Mouse (Mus musculus) hindbrain, embryonic 15.5 days (tissue): Measurements from ENCODE around the gene Naga. TPM values are rescaled to one million over a fixed set of nuclear protein-coding genes. Genes with fewer than 3 reads are reported as not detected.
A peak's percentile ranks its signal among the peaks of the same experiment; 100 is the strongest.

Source experiments
- ATAC-seq: fragments of 200-750 bp; cut with Nextera tagmentation; 2 replicates; pipeline ENCODE4 v1.8.0; 2017; ENCODE audit warnings: low read depth, moderate number of reproducible peaks, moderate TSS enrichment; ENCODE audit not compliant: low FRiP score
- H3K27ac ChIP-seq: fragments of 300-500 bp; sonication (generic); replicated peaks from 2 replicates; pipeline ENCODE4 v1.5.1; 2015; ENCODE audit warnings: mild to moderate bottlenecking, inconsistent platforms
- H3K27me3 ChIP-seq: fragments of 300-500 bp; sonication (generic); 2 replicates; pipeline ENCODE4 v1.6.1; 2015; ENCODE audit warnings: control low read depth, inconsistent platforms
- H3K36me3 ChIP-seq: fragments of 300-500 bp; sonication (generic); 2 replicates; pipeline ENCODE4 v1.6.1; 2015; ENCODE audit warnings: control low read depth, inconsistent platforms
- H3K4me1 ChIP-seq: fragments of 300-500 bp; sonication (generic); replicated peaks from 2 replicates; pipeline ENCODE4 v1.6.1; 2015; ENCODE audit warnings: control low read depth, inconsistent platforms
- H3K4me2 ChIP-seq: fragments of 300-500 bp; sonication (generic); 2 replicates; pipeline ENCODE4 v1.6.1; 2015; ENCODE audit warnings: moderate library complexity, mild to moderate bottlenecking, inconsistent platforms
- H3K4me3 ChIP-seq: fragments of 300-500 bp; sonication (generic); 2 replicates; pipeline ENCODE4 v1.5.1; 2015; ENCODE audit warnings: mild to moderate bottlenecking, inconsistent platforms
- H3K9ac ChIP-seq: fragments of 300-500 bp; sonication (generic); 2 replicates; pipeline ENCODE4 v1.6.1; 2015; ENCODE audit warnings: inconsistent platforms
- H3K9me3 ChIP-seq: fragments of 300-500 bp; sonication (generic); 2 replicates; pipeline ENCODE4 v1.6.1; 2016; ENCODE audit warnings: control low read depth, inconsistent platforms
- WGBS: fragments of 180-500 bp; shearing (Covaris S2); methylation state at CpG from one replicate; pipeline ENCODE4 v1.1.7; 2015; 5-methylcytosine and 5-hydroxymethylcytosine counted together
- polyA plus RNA-seq: library from polyadenylated mRNA; unstranded; fragments of >200 nt; fragmentation: Nextera tagmentation; extraction: Ambion mirVana; gene quantifications from 2 replicates; pipeline ENCODE4 v1.2.1, GENCODE M21; 2015

Naga gene
- polyA plus RNA-seq, result 27.9 and 29.5 TPM in 2 replicates

GRCm38 (mm10) chr15:82338593-82339112, at the start of gene Naga, which contains the start of the genes Pheta2 and Smdt1:
Naga (minus strand) TSS chr15:82338925.
Pheta2 (plus strand) TSS chr15:82338942.
Smdt1 (plus strand) TSS chr15:82338959.
- H3K4me3 ChIP-seq, result peak within 1 kb of the TSS; percentile 68
- under 1% methylated on average over 41 of the region's 41 CpGs for WGBS
- H3K9ac ChIP-seq, result peak within 1 kb of the TSS; percentile 63
- ATAC-seq, result peak; percentile 90
- peaks cover 28% of the 10 kb centered on the region for H3K4me1 ChIP-seq
- peaks cover 14% of the 10 kb centered on the region for H3K27me3 ChIP-seq
- H3K36me3 ChIP-seq, result peaks cover 7% of the 10 kb centered on the region; the same call in 1 of the 2 replicates
- H3K9me3 ChIP-seq, result no peaks in the 10 kb centered on the region
- H3K27ac ChIP-seq, result peak within 1 kb of the TSS; percentile 63; the same call in 1 of the 2 replicates
- H3K4me2 ChIP-seq, result peak within 1 kb of the TSS; percentile 76

DNA sequence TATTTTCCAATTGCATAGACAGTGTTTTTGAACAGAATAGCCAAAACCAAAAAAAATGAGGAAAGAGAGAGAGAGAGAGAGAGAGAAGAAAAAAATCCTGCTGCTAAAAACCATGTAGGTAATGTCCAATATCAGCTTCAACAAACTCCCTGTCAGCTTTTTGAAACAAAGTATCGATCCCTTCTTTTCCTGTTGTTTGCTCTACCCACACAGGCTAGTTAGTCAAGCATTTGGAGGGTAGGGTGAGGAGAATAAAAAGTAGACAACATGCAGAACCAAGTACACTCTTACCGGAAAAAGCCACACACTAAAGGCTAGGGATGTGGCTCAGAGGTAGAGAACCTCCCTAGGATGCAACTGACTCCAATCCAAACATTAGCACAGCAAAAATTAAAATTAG, 47.0 kb upstream of the Naga start:
- Histone ChIP-seq H3K27ac (no peak overlapping the region), H3K4me3 (no peak overlapping the region)

GRCm38 (mm10) chr15:82382441-82382840, 43.7 kb upstream of the Naga start:
- H3K36me3 ChIP-seq, result no peaks in the 10 kb centered on the region
- ATAC-seq, result no peak
- WGBS, result 90% methylated on average over 2 of the region's 2 CpGs
- peaks cover 9% of the 10 kb centered on the region; the same call in 1 of the 2 replicates for H3K4me1 ChIP-seq
- H3K4me3 ChIP-seq, result no peak overlapping the region
- H3K27ac ChIP-seq, result no peak overlapping the region
- H3K9ac ChIP-seq, result no peak overlapping the region
- H3K9me3 ChIP-seq, result 0 out of 2 replicates have a peak, but pooled peaks cover 3% of the 10 kb centered on the region
- H3K4me2 ChIP-seq, result no peak overlapping the region
- H3K27me3 ChIP-seq, result no peaks in the 10 kb centered on the region

More for the DNA sequence above, 47.0 kb upstream of the Naga start:
- H3K9ac ChIP-seq, result no peak overlapping the region
- no peak for ATAC-seq
- WGBS, result 91% methylated on average over 2 of the region's 2 CpGs
- H3K27me3 ChIP-seq, result no peaks in the 10 kb centered on the region
- no peak overlapping the region for H3K4me2 ChIP-seq
- H3K4me1 ChIP-seq, result peaks cover 5% of the 10 kb centered on the region; the same call in 1 of the 2 replicates
- H3K9me3 ChIP-seq, result 0 out of 2 replicates have a peak, but pooled peaks cover 3% of the 10 kb centered on the region
- H3K36me3 ChIP-seq, result no peaks in the 10 kb centered on the region

- Histone ChIP-seq H3K4me3 (peak overlapping the region; percentile 29), H3K27ac (no peak overlapping the region), H3K4me1 (peaks cover 17% of the 10 kb centered on the region; the same call in 1 of the 2 replicates), H3K9me3 (0 out of 2 replicates have a peak, but pooled peaks cover 3% of the 10 kb centered on the region), H3K4me2 (peak overlapping the region; percentile 66), H3K36me3 (no peaks in the 10 kb centered on the region), H3K27me3 (no peaks in the 10 kb centered on the region), H3K9ac (0 out of 2 replicates have a peak overlapping the region, but pooled peaks have one; percentile 31)
- ATAC-seq, result peak; percentile 30; the same call in 1 of the 2 replicates
- 31% methylated on average over 7 of the region's 7 CpGs for WGBS
Measured at GRCm38 (mm10) chr15:82380714-82381062, 42.0 kb upstream of the Naga start.

DNA sequence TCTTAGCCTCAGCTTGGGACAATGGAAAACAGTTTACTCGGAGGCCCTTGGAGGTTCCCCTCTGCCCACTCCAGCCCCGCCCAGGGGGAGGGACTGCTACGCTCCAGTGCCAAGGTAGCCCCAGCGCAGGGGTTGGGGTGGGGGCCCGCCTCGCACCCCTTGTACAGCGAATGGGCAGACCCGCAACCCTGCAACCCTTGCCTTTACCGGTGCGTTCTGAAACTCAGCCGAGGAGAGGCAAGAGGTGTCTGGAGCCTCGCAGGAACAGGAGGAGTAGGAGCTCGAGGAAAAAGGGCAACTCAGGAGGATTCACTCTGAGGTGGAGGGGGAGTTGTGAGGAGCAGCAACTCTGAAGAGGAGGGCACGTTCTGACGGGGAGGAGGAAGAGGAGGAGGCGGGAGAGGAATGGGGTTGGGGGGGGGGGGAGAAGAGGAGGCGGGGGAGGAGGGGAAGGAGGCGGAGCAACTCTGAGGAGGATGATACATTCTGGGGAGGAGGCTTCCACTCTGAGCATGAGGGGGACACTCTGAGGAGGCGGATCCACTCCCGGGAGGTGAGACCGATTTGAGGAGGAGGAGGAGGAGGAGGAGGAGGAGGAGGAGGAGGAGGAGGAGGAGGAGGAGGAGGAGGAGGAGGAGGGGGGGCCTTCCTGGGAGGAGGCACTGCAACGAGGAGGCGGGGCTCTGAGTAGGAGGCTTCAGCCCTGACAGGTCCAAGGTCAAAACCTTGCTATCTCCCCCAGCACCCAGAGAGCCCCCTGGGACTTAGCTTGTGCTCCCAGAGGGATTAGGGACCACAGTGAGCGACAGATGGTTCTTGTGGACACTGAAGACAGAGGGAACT, 41.4 kb upstream of the Naga start, which contains the start of gene Cyp2d22:
TSS of gene Cyp2d22 (minus strand) at position 390 of the 843 bp plus-strand sequence.
- Histone ChIP-seq H3K4me1 (peaks cover 17% of the 10 kb centered on the region; the same call in 1 of the 2 replicates), H3K4me3 (peak within 1 kb of the TSS; percentile 29), H3K36me3 (no peaks in the 10 kb centered on the region), H3K4me2 (peak within 1 kb of the TSS; percentile 66), H3K27me3 (no peaks in the 10 kb centered on the region), H3K9ac (0 out of 2 replicates have a peak within 1 kb of the TSS, but pooled peaks have one; percentile 31), H3K9me3 (0 out of 2 replicates have a peak, but pooled peaks cover 3% of the 10 kb centered on the region), H3K27ac (no peak within 1 kb of the TSS)
- 5% methylated on average over 18 of the region's 24 CpGs for WGBS
- ATAC-seq, result peak; percentile 74; the same call in 1 of the 2 replicates

- peak; percentile 63; the same call in 1 of the 2 replicates for ATAC-seq
Measured at GRCm38 (mm10) chr15:82379511-82379870, 40.8 kb upstream of the Naga start.

DNA sequence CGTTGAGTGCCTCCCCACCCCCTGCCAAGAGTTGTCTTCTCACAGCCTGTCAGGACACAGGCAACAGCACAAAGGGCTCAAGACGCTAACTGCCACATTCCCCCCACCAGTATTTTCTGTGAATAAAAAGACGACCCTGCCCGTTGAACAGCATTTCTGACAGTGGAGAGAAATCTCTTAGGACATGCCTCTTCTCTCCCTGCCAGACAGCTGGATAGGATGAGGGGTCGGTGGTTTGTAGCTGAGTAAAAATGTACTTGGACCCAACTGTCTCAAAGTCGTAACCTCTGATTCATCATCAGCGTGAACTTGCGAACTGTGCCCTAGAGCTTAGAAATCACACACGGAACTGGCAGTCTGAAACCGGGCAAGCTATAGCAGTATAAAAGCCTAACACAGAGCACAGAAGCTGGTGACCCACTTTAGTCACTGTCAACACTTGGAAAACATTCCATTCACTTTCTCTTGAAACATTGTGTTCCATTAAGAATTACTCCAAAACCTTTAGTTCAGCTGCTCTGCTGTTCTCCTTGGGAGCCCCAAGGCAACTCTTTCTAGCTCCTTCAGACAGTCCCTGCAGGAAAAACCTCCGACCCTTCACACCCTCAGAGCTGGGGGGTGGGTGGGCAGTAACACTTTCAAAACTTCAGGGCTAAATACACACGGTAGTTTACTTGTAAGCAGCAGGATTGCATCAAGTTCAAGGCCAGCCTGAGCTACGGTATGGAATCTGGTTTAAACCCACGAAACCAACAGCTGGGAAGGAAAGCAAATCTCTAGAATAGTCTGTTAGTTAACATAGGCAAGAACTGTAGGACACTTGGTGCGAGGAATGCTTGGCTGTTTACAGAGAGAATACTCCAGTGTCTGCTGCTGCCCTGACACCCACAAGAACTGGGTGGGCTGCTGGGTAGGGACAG, 39.8 kb upstream of the Naga start:
- ATAC-seq, result no peak
- 46% methylated on average over 15 of the region's 15 CpGs for WGBS
- Histone ChIP-seq H3K4me3 (no peak overlapping the region), H3K4me1 (peaks cover 17% of the 10 kb centered on the region; the same call in 1 of the 2 replicates), H3K9ac (no peak overlapping the region), H3K4me2 (no peak overlapping the region), H3K9me3 (0 out of 2 replicates have a peak, but pooled peaks cover 3% of the 10 kb centered on the region), H3K27me3 (no peaks in the 10 kb centered on the region), H3K27ac (no peak overlapping the region), H3K36me3 (no peaks in the 10 kb centered on the region)

More at GRCm38 (mm10) chr15:82379511-82379870, 40.8 kb upstream of the Naga start:
- Histone ChIP-seq H3K4me2 (peak overlapping the region; percentile 66), H3K27me3 (no peaks in the 10 kb centered on the region), H3K9ac (no peak overlapping the region), H3K9me3 (0 out of 2 replicates have a peak, but pooled peaks cover 3% of the 10 kb centered on the region), H3K27ac (no peak overlapping the region), H3K36me3 (no peaks in the 10 kb centered on the region), H3K4me1 (peaks cover 17% of the 10 kb centered on the region; the same call in 1 of the 2 replicates), H3K4me3 (peak overlapping the region; percentile 29)
- 28% methylated on average over 7 of the region's 7 CpGs for WGBS

GRCm38 (mm10) chr15:82377701-82378100, 39.0 kb upstream of the Naga start:
- H3K27me3 ChIP-seq, result no peaks in the 10 kb centered on the region
- no peak overlapping the region for H3K9ac ChIP-seq
- H3K9me3 ChIP-seq, result 0 out of 2 replicates have a peak, but pooled peaks cover 3% of the 10 kb centered on the region
- H3K27ac ChIP-seq, result no peak overlapping the region
- no peak for ATAC-seq
- H3K4me1 ChIP-seq, result peaks cover 17% of the 10 kb centered on the region; the same call in 1 of the 2 replicates
- no peaks in the 10 kb centered on the region for H3K36me3 ChIP-seq
- WGBS, result 81% methylated on average over 5 of the region's 5 CpGs
- no peak overlapping the region for H3K4me2 ChIP-seq
- H3K4me3 ChIP-seq, result no peak overlapping the region

- Histone ChIP-seq H3K4me1 (peaks cover 17% of the 10 kb centered on the region; the same call in 1 of the 2 replicates), H3K27ac (0 out of 2 replicates have a peak overlapping the region, but pooled peaks have one; percentile 35), H3K4me3 (no peak overlapping the region), H3K36me3 (no peaks in the 10 kb centered on the region), H3K4me2 (no peak overlapping the region), H3K9ac (no peak overlapping the region), H3K9me3 (no peaks in the 10 kb centered on the region), H3K27me3 (no peaks in the 10 kb centered on the region)
- WGBS, result 47% methylated on average over 17 of the region's 17 CpGs
- no peak for ATAC-seq
Measured at GRCm38 (mm10) chr15:82376393-82377138, 37.8 kb upstream of the Naga start.

DNA sequence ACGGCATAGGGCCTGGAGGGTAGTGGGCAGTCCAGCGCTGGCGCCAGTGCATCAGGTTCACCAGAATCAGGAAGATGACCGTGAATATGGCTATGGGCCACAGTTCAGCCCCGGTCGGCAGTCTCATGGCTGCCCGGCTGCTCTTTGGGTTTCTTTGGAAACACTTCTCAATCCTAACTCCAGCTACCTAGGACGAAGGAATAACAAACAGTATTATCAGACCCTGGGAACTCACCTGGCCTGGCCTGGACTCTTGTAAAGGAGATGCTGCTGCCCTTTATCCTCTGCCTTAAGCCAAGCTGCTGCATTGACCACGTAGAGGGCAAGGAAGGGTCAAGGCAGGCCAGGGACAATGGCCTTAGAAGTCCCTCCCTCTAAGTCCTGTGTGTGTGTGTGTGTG, 37.1 kb upstream of the Naga start:
- Histone ChIP-seq H3K36me3 (no peaks in the 10 kb centered on the region), H3K4me2 (no peak overlapping the region), H3K4me3 (no peak overlapping the region), H3K27ac (no peak overlapping the region), H3K9me3 (no peaks in the 10 kb centered on the region), H3K27me3 (no peaks in the 10 kb centered on the region), H3K9ac (no peak overlapping the region), H3K4me1 (peaks cover 13% of the 10 kb centered on the region; the same call in 1 of the 2 replicates)
- 85% methylated on average over 9 of the region's 9 CpGs for WGBS
- no peak for ATAC-seq
